Mouse (Mus musculus) embryonic stem cell, embryonic (primary cell): ENCODE data around the gene Olfr1382.
"Not testable (repeated sequence)": the region's sequence is repeated elsewhere in the genome, so short reads cannot be mapped to it uniquely, and the experiment has no call there.

Source experiments
- CTCF ChIA-PET, 4 experiments: fragments of 300-600 bp in 2 of 4; fragments of 350-600 bp in 2 of 4; sonication (Branson Sonifier 250); formaldehyde crosslinking; loops; one replicate each; lab custom pipeline; 2022; ENCODE audit warnings: inconsistent platforms in 2 of 4; lab: Charles Lee
- POLR2A ChIA-PET, 4 experiments: fragments of 300-600 bp in 2 of 4; fragments of 350-600 bp in 2 of 4; sonication (Branson Sonifier 250); formaldehyde crosslinking; loops; one replicate each; lab custom pipeline; 2022; ENCODE audit warnings: antibody characterized with exemption in 4 of 4, inconsistent platforms in 1 of 4; lab: Charles Lee

Gene Olfr1382

DNA sequence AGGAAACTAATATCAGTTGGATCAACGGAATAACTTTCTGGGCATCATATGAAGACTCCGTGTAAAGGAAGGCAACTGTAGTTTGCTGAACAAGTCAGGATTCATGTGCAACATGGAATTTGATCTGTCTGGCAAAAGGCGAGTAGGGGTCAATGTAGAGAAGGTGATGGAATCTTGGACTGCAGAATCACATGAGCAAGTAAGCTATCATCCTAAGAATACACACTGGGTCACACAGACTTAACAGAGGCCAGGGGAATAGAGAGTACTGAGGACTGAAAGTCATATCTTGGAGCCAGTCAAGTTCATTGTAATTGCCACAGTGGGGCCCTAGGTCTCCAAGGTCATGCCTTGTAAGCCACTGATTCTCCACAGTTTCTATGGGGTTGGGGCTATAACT is at the start of gene Olfr1382:
Gene Olfr1382, plus strand, starts transcription at position 301 of the 400 bp plus-strand sequence.
- ChIA-PET CTCF (no interaction called here), POLR2A (no interaction called here)

DNA sequence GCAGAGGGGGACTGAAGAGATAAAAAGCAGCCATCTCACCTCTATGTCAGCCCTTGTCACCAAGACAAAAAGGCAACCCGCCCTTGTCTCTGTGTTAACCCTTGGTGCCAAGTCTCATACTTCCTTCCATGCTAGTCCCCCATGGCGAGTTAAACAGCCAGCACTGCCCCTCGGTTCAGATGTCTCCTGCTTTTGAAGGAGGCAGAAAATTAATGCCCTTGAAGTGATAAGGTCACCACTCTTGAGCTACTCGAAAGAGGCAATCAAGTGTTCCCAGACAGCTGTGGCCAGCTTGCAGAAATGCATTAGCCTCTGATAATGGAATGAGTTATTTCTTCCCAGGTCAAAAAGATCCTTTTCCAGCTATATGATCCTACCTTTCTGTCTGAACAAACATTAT is 42.1 kb upstream of the Olfr1382 start:
- ChIA-PET CTCF (no interaction called here), POLR2A (no interaction called here)

DNA sequence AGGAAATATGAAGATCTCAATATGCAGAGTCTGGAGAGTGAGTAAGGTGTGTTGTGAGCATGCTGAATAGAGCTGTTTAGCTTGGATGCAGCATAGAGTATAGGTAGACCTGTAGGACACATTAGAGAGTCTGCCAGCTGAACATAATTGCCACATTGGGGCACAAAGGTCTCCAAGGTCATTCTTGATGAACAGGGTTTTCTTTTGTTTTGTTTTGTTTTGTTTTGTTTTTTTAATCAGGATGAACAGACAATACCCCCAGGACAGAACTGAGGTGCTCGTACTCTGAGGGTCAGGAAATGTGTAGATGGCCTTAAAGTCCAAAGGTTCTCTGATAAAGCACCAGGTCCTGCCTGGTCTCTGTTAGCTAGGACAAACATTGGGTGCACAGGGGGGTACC is 39.3 kb upstream of the Olfr1382 start, which contains the start of gene Olfr1385:
Gene Olfr1385, plus strand, starts transcription at position 301 of the 400 bp plus-strand sequence.
- POLR2A ChIA-PET, CTCF ChIA-PET: not testable (repeated sequence)

DNA sequence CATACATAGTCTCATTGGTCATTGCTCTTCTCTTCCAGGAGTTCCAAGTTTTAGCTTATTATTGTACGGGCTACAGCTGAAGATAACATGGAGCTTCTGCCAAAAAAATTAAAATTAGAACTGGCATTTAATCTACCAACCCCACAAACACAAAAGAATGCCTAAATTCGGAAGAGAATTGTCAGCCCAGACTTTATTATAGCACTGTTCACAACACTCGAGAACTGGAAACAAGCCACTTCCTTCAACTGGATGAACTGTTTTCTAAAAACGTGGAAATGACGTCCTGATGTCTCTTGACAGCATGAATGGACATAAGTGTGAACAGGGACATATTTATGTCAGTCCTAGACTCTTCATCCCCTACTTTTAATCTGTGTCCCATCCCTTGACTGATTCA is 10.0 kb upstream of the Olfr1382 start:
- POLR2A ChIA-PET: no interaction called here
- CTCF ChIA-PET: no interaction called here

- ChIA-PET CTCF (no interaction called here), POLR2A (interaction anchor here in 1 of 4 experiments (0.6 kb wide), 1 partner anchor 55 kb away, joined by 3 read pairs; no protein-coding TSS in a partner anchor)
Observed at GRCm38 (mm10) chr11:49519348-49519747, 8.7 kb upstream of the Olfr1382 start, which contains the start of gene Olfr1383. Olfr1383 (plus strand) TSS chr11:49519648.

DNA sequence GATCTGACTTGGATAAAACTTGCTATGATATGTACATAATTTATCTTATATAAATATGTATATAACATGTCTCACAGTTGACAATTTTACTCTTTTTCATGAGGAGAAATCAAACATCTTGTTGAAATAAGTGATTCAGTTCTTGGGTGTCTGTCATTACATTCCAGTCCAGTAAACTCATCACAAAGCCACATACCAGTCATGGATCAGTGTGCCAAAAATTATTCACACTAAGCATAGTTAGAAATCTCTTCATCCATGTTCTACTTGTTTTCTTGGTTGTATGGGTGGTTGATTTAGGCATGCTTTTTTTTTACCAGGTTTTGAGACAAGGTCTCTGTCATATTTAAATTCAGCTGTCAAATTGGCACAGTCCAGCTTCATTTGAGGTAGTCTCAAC is 4.7 kb downstream of the Olfr1382 start:
- CTCF ChIA-PET: no interaction called here
- POLR2A ChIA-PET: interaction anchor here in 1 of 4 experiments (0.6 kb wide), 1 partner anchor 1034 kb away, joined by 3 read pairs; no protein-coding TSS in a partner anchor

- POLR2A ChIA-PET: not testable (repeated sequence)
Observed at GRCm38 (mm10) chr11:49536631-49537030, 8.6 kb downstream of the Olfr1382 start.

GRCm38 (mm10) chr11:49543149-49543548 is 15.1 kb downstream of the Olfr1382 start, which contains the start of gene Olfr1381:
Olfr1381 (plus strand) TSS chr11:49543449.
- CTCF ChIA-PET: not testable (repeated sequence)
- POLR2A ChIA-PET: interaction anchor here in 1 of 4 experiments (0.6 kb wide), 1 partner anchor 403 kb away, joined by 15 read pairs; no protein-coding TSS in a partner anchor

More at GRCm38 (mm10) chr11:49536631-49537030, 8.6 kb downstream of the Olfr1382 start:
- CTCF ChIA-PET: not testable (repeated sequence)

DNA sequence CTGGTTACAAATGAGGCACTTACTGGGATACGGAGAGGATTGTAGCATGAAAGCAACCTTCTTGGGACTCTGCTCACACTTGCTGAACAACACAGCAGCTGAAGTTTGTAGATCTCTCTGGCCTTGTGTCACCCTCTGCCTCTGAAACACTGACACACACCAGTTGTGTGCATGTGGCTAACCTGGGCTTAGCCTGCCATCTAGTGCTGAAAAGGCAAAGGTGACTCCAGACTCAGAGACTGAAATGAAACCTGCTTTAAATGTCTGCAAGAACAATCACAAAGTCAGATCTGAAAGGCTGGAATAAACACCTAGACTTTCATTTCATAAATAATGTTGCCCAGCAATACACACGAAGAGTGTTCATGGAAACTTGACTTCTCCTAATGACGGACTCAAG is 26.0 kb downstream of the Olfr1382 start:
- POLR2A ChIA-PET, CTCF ChIA-PET: not testable (repeated sequence)

- POLR2A ChIA-PET: not testable (repeated sequence)
- CTCF ChIA-PET: interaction anchor here in 1 of 4 experiments (0.7 kb wide), 1 partner anchor 173 kb away, joined by 4 read pairs; no protein-coding TSS in a partner anchor
Observed at GRCm38 (mm10) chr11:49556578-49556977, 28.5 kb downstream of the Olfr1382 start, which contains the start of gene Olfr1380. Olfr1380 (plus strand) TSS chr11:49556878.

GRCm38 (mm10) chr11:49575054-49575453 is 47.0 kb downstream of the Olfr1382 start:
- POLR2A ChIA-PET: interaction anchor here in 2 of 4 experiments (0.6 to 0.7 kb wide), 2 partner anchors 595 to 719 kb away, joined by 3 to 4 read pairs; no protein-coding TSS in a partner anchor
- CTCF ChIA-PET: interaction anchor here in 3 of 4 experiments (0.6 to 0.8 kb wide), 9 partner anchors 78 to 1587 kb away, joined by 3 to 7 read pairs (median 4); partner anchors contain the start of gene Ltc4s (in 1 of the 3)

DNA sequence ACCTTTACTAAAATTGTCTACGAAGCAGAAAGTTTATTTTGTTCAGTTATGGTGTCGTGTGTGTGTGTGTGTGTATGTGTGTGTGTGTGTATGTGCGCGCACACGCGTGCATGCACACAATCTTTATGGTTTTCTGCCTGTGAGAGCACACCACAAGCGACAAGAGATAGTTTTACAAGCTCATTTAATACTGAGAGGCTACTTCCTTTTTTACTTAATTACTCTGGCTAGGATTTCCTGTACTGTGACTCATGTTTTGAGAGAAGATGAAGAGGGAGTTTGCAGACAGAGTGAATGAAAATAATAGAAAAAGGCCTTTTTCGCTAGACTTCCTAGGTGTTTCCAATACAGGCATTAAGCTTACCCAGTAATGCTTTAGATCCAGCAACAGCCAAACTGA is 52.4 kb downstream of the Olfr1382 start:
- CTCF ChIA-PET, POLR2A ChIA-PET: not testable (repeated sequence)
